7 mouse cellular contexts compared by ENCODE assay signal in genomic region chr6:83356569-83357138, GRCm38 (mm10). TPM values are rescaled to one million over a fixed set of nuclear protein-coding genes. Genes with fewer than 3 reads are reported as not detected.
DNase-seq lines count a peak whose midpoint lies in the region; ATAC-seq and TF ChIP-seq lines count a peak whose summit lies in the region.

No protein-coding gene starts in this region.

- no peak; the same call in 1 of the 2 replicates for TF ChIP-seq CTCF in heart, adult 2 months (IDR thresholded peaks at IDR 0.05)
- TF ChIP-seq CTCF in midbrain, postnatal 0 days (IDR thresholded peaks at IDR 0.05): peak; percentile 98

- H3K4me2 ChIP-seq in limb, embryonic 13.5 days (replicated peaks): no peak overlapping the region
- no peak overlapping the region for H3K4me2 ChIP-seq in midbrain, postnatal 0 days (ENCODE audit: low read depth, low read length, poor library complexity, severe bottlenecking)

- no peak overlapping the region for H3K9ac ChIP-seq in heart, adult 2 months (ENCODE audit: low read depth, low read length)
- no peak overlapping the region for H3K9ac ChIP-seq in limb, embryonic 13.5 days
- no peak overlapping the region for H3K9ac ChIP-seq in midbrain, postnatal 0 days (replicated peaks; ENCODE audit: low read length, poor library complexity, severe bottlenecking)

- peaks cover 91% of the 10 kb centered on the region for H3K36me3 ChIP-seq in embryonic facial prominence, embryonic 10.5 days (replicated peaks)
- no peaks in the 10 kb centered on the region for H3K36me3 ChIP-seq in heart, adult 2 months (ENCODE audit: control insufficient read depth, insufficient read depth, low read length)
- H3K36me3 ChIP-seq in limb, embryonic 13.5 days: peaks cover 67% of the 10 kb centered on the region
- peaks cover 26% of the 10 kb centered on the region for H3K36me3 ChIP-seq in midbrain, postnatal 0 days (ENCODE audit: insufficient read depth, low read length)

- H3K27me3 ChIP-seq in embryonic facial prominence, embryonic 10.5 days (replicated peaks; ENCODE audit: low read depth, poor library complexity, severe bottlenecking): no peaks in the 10 kb centered on the region
- H3K27me3 ChIP-seq in heart, adult 2 months (ENCODE audit: control insufficient read depth, insufficient read depth, low read length): no peaks in the 10 kb centered on the region
- H3K27me3 ChIP-seq in limb, embryonic 13.5 days: no peaks in the 10 kb centered on the region
- H3K27me3 ChIP-seq in midbrain, postnatal 0 days (ENCODE audit: insufficient read depth, low read length): no peaks in the 10 kb centered on the region

- 20% methylated on average over 7 of the region's 7 CpGs for WGBS in embryonic facial prominence, embryonic 10.5 days
- WGBS in heart, adult 2 months: 22% methylated on average over 7 of the region's 7 CpGs
- 24% methylated on average over 7 of the region's 7 CpGs for WGBS in limb, embryonic 13.5 days
- 25% methylated on average over 7 of the region's 7 CpGs for WGBS in midbrain, postnatal 0 days

- H3K27ac ChIP-seq in embryonic facial prominence, embryonic 10.5 days (replicated peaks): no peak overlapping the region
- H3K27ac ChIP-seq in heart, adult 2 months: no peak overlapping the region
- no peak overlapping the region for H3K27ac ChIP-seq in limb, embryonic 13.5 days
- H3K27ac ChIP-seq in midbrain, postnatal 0 days (ENCODE audit: low read depth, low read length): no peak overlapping the region

- ATAC-seq in limb, embryonic 13.5 days (ENCODE audit: low FRiP score, low read depth): peak; percentile 55
- peak; percentile 52 for ATAC-seq in midbrain, postnatal 0 days (ENCODE audit: low FRiP score)

- TF ChIP-seq EP300 in heart, adult 2 months (IDR thresholded peaks at IDR 0.05; ENCODE audit: insufficient read depth, low read depth, low read length): 0 out of 2 replicates have a peak, but pooled peaks have one; percentile 54

- H3K79me2 ChIP-seq in heart, adult 2 months (replicated peaks; ENCODE audit: control insufficient read depth, insufficient read depth, low read length): no peaks in the 10 kb centered on the region

- H3K4me1 ChIP-seq in embryonic facial prominence, embryonic 10.5 days: 0 out of 2 replicates have a peak, but pooled peaks cover 3% of the 10 kb centered on the region
- peaks cover 3% of the 10 kb centered on the region for H3K4me1 ChIP-seq in heart, adult 2 months (ENCODE audit: control insufficient read depth, insufficient read depth, low read length)
- H3K4me1 ChIP-seq in limb, embryonic 13.5 days: no peaks in the 10 kb centered on the region
- H3K4me1 ChIP-seq in midbrain, postnatal 0 days (ENCODE audit: insufficient read depth, low read length): no peaks in the 10 kb centered on the region

- TF ChIP-seq POLR2A in heart, adult 2 months (IDR thresholded peaks at IDR 0.05; ENCODE audit: insufficient read depth, low read depth, low read length): no peak

- peak; percentile 93 for DNase-seq in adrenal gland, postnatal 10 days
- DNase-seq in embryonic facial prominence, embryonic 10.5 days (ENCODE audit: low spot score): peak; percentile 86
- peak; percentile 79 to 89 for DNase-seq in heart, adult 2 months
- DNase-seq in kidney, adult 18-20 months: peak; percentile 85
- peak; percentile 88 for DNase-seq in midbrain, postnatal 0 days (ENCODE audit: low spot score)
- peak; percentile 93 to 94 for DNase-seq in spleen, postnatal 10 days (ENCODE audit: low spot score in 2 of 2)

- H3K4me3 ChIP-seq in embryonic facial prominence, embryonic 10.5 days: no peak overlapping the region
- H3K4me3 ChIP-seq in heart, adult 2 months: no peak overlapping the region
- no peak overlapping the region for H3K4me3 ChIP-seq in limb, embryonic 13.5 days
- H3K4me3 ChIP-seq in midbrain, postnatal 0 days (ENCODE audit: low read depth, low read length): no peak overlapping the region

- H3K9me3 ChIP-seq in embryonic facial prominence, embryonic 10.5 days: no peaks in the 10 kb centered on the region
- no peaks in the 10 kb centered on the region for H3K9me3 ChIP-seq in limb, embryonic 13.5 days
- no peaks in the 10 kb centered on the region for H3K9me3 ChIP-seq in midbrain, postnatal 0 days (ENCODE audit: low read length)

- intact Hi-C loops in heart, adult 2 months (cut with DNase I): loop anchor here (1.0 to 10.0 kb wide), 3 partner anchors 101 to 318 kb away; partner anchors contain the start of genes Cd207 and Tet3

RNA-seq across cellular contexts. Expression of gene Bola3, which starts 7.7 kb away (rescaled TPM):
- 100 to 1,000 TPM; 243 to 293 TPM for total RNA-seq in adrenal gland, postnatal 10 days (2021)
- polyA plus RNA-seq in embryonic facial prominence, embryonic 10.5 days (2016; fragmentation: Nextera tagmentation; extraction: Ambion mirVana): 149 and 153 TPM in 2 replicates
- 100 to 1,000 TPM; 396 to 406 TPM for total RNA-seq in heart, adult 2 months (2021)
- polyA plus RNA-seq in heart, adult 2 months (2012; rRNA removed): 91.1 and 159 TPM in 2 replicates
- polyA plus RNA-seq in limb, embryonic 13.5 days (2015; fragmentation: Nextera tagmentation; extraction: Ambion mirVana): 117 and 128 TPM in 2 replicates
- total RNA-seq in midbrain, postnatal 0 days (2014; rRNA removed): 9.6 and 10.6 TPM in 2 replicates
- polyA plus RNA-seq in midbrain, postnatal 0 days (2015; fragmentation: Nextera tagmentation; extraction: Ambion mirVana): 46.2 and 51.2 TPM in 2 replicates

RNA-seq across cellular contexts. Expression of gene Mob1a, which starts 30.8 kb away (rescaled TPM):
- total RNA-seq in adrenal gland, postnatal 10 days (2021): 10 to 100 TPM; 66.1 to 71.9 TPM
- polyA plus RNA-seq in embryonic facial prominence, embryonic 10.5 days (2016; fragmentation: Nextera tagmentation; extraction: Ambion mirVana): 60.2 and 62.4 TPM in 2 replicates
- total RNA-seq in heart, adult 2 months (2021): 10 to 100 TPM; 22.3 to 22.6 TPM
- 12.4 and 22.7 TPM in 2 replicates for polyA plus RNA-seq in heart, adult 2 months (2012; rRNA removed)
- polyA plus RNA-seq in limb, embryonic 13.5 days (2015; fragmentation: Nextera tagmentation; extraction: Ambion mirVana): 59.0 and 65.9 TPM in 2 replicates
- 23.2 and 31.6 TPM in 2 replicates for total RNA-seq in midbrain, postnatal 0 days (2014; rRNA removed)
- 8.7 and 9.0 TPM in 2 replicates for polyA plus RNA-seq in midbrain, postnatal 0 days (2015; fragmentation: Nextera tagmentation; extraction: Ambion mirVana)

RNA-seq across cellular contexts. Expression of gene Mthfd2, which starts 30.9 kb away (rescaled TPM):
- 10 to 100 TPM; 16.6 to 24.3 TPM for total RNA-seq in adrenal gland, postnatal 10 days (2021)
- 62.6 and 71.5 TPM in 2 replicates for polyA plus RNA-seq in embryonic facial prominence, embryonic 10.5 days (2016; fragmentation: Nextera tagmentation; extraction: Ambion mirVana)
- total RNA-seq in heart, adult 2 months (2021): 1 to 10 TPM; 2.8 TPM
- 1.7 and 2.5 TPM in 2 replicates for polyA plus RNA-seq in heart, adult 2 months (2012; rRNA removed)
- 40.5 and 40.8 TPM in 2 replicates for polyA plus RNA-seq in limb, embryonic 13.5 days (2015; fragmentation: Nextera tagmentation; extraction: Ambion mirVana)
- 19.2 and 24.0 TPM in 2 replicates for total RNA-seq in midbrain, postnatal 0 days (2014; rRNA removed)
- 27.0 and 32.0 TPM in 2 replicates for polyA plus RNA-seq in midbrain, postnatal 0 days (2015; fragmentation: Nextera tagmentation; extraction: Ambion mirVana)
